Mouse (Mus musculus): ENCODE results near the gene Hoxc12.
A peak's percentile ranks its signal among the peaks of the same experiment; 100 is the strongest.

The Hoxc12 gene

GRCm38 (mm10) chr15:102980912-102981311 is 44.4 kb downstream of the Hoxc12 start:
- DNase-seq (ENCODE audit: low read depth), result no peak

GRCm38 (mm10) chr15:102981379-102982288 is 45.1 kb downstream of the Hoxc12 start:
- no peak for DNase-seq (ENCODE audit: low read depth)

GRCm38 (mm10) chr15:102983716-102984115 is 47.2 kb downstream of the Hoxc12 start:
- DNase-seq (ENCODE audit: low read depth), result no peak

GRCm38 (mm10) chr15:102984521-102984920 is 48.0 kb downstream of the Hoxc12 start:
- DNase-seq (ENCODE audit: low read depth), result no peak

GRCm38 (mm10) chr15:102984925-102985324 is 48.4 kb downstream of the Hoxc12 start:
- no peak for DNase-seq (ENCODE audit: low read depth)

- peak; percentile 84 for DNase-seq (ENCODE audit: low read depth)
These were observed 50.7 kb downstream of the Hoxc12 start for GRCm38 (mm10) chr15:102987124-102987833.

- DNase-seq (ENCODE audit: low read depth), result no peak
These were observed 51.5 kb downstream of the Hoxc12 start for GRCm38 (mm10) chr15:102988078-102988477.

Measured in c-Kit-positive CD71-negative TER-119-negative erythroid progenitor cells, embryonic 14.5 days (primary cell).